In genomic region chr4:103213859-103214497, GRCm38 (mm10) we compare ENCODE assay signal across 8 mouse cellular contexts. TPM values are rescaled to one million over a fixed set of nuclear protein-coding genes. Genes with fewer than 3 reads are reported as not detected.
DNase-seq lines count a peak whose midpoint lies in the region; ATAC-seq and TF ChIP-seq lines count a peak whose summit lies in the region.

No protein-coding gene starts in this region.

- no peak for DNase-seq in heart, embryonic 10.5 days (ENCODE audit: low spot score)
- no peak for DNase-seq in heart, adult 8-10 months (ENCODE audit: low spot score)
- peak; percentile 67 for DNase-seq in CD4-positive helper T cell, adult 2 months (ENCODE audit: low read depth, low spot score)
- DNase-seq in cerebellum, postnatal 25 days: peak; percentile 39 to 40
- peak; percentile 23 to 31 for DNase-seq in heart, postnatal 10 days
- DNase-seq in gastrocnemius, postnatal 36 days: no peak

- H3K36me3 ChIP-seq in heart, embryonic 10.5 days: peaks cover 13% of the 10 kb centered on the region; the same call in 1 of the 2 replicates
- peaks cover 21% of the 10 kb centered on the region for H3K36me3 ChIP-seq in liver, embryonic 12.5 days
- H3K36me3 ChIP-seq in small intestine, adult 2 months (ENCODE audit: control insufficient read depth, insufficient read depth, low read length): peaks cover 13% of the 10 kb centered on the region

- no peaks in the 10 kb centered on the region for H3K9me3 ChIP-seq in heart, embryonic 10.5 days
- no peaks in the 10 kb centered on the region for H3K9me3 ChIP-seq in liver, embryonic 12.5 days (replicated peaks)

- H3K9ac ChIP-seq in liver, embryonic 12.5 days: peak overlapping the region; percentile 95

- no peak for TF ChIP-seq CTCF in small intestine, adult 2 months (IDR thresholded peaks at IDR 0.05; ENCODE audit: extremely low read depth, insufficient read length, insufficient replicate concordance, low read depth, low read length)

- peak; percentile 50 for ATAC-seq in liver, embryonic 12.5 days

- intact Hi-C loops in heart, postnatal 10 days (cut with DNase I): loop anchor here (2.0 to 10.0 kb wide), 5 partner anchors 35 to 719 kb away; partner anchors contain the start of genes Mier1 and Wdr78
- intact Hi-C loops in gastrocnemius, postnatal 36 days (cut with DNase I): no loop called here

- H3K4me2 ChIP-seq in liver, embryonic 12.5 days: peak overlapping the region; percentile 90

- peak overlapping the region; percentile 99 for H3K27ac ChIP-seq in heart, embryonic 10.5 days
- peak overlapping the region; percentile 93 for H3K27ac ChIP-seq in liver, embryonic 12.5 days
- H3K27ac ChIP-seq in small intestine, adult 2 months (ENCODE audit: insufficient read depth, low read depth, low read length): peak overlapping the region; percentile 63; the same call in 1 of the 2 replicates

- H3K27me3 ChIP-seq in heart, embryonic 10.5 days (ENCODE audit: insufficient read depth, poor library complexity, severe bottlenecking): no peaks in the 10 kb centered on the region
- H3K27me3 ChIP-seq in liver, embryonic 12.5 days (replicated peaks): no peaks in the 10 kb centered on the region
- H3K27me3 ChIP-seq in small intestine, adult 2 months (ENCODE audit: control insufficient read depth, insufficient read depth, low read length): no peaks in the 10 kb centered on the region

- H3K4me1 ChIP-seq in heart, embryonic 10.5 days: peaks cover 8% of the 10 kb centered on the region; the same call in 1 of the 2 replicates
- peaks cover 29% of the 10 kb centered on the region for H3K4me1 ChIP-seq in liver, embryonic 12.5 days
- H3K4me1 ChIP-seq in small intestine, adult 2 months (ENCODE audit: control insufficient read depth, insufficient read depth, insufficient read length, low read length): peaks cover 2% of the 10 kb centered on the region; the same call in 1 of the 2 replicates

- H3K4me3 ChIP-seq in heart, embryonic 10.5 days: peak overlapping the region; percentile 90
- peak overlapping the region; percentile 92 for H3K4me3 ChIP-seq in liver, embryonic 12.5 days
- peak overlapping the region; percentile 82 for H3K4me3 ChIP-seq in small intestine, adult 2 months (ENCODE audit: low read depth, low read length)

- 7% methylated on average over 30 of the region's 30 CpGs for WGBS in heart, embryonic 10.5 days
- WGBS in liver, embryonic 12.5 days (ENCODE audit: insufficient replicate concordance): 6% methylated on average over 30 of the region's 30 CpGs
- 3% methylated on average over 30 of the region's 30 CpGs for WGBS in small intestine, adult 2 months

- no peak for TF ChIP-seq POLR2A in small intestine, adult 2 months (IDR thresholded peaks at IDR 0.05; ENCODE audit: low read depth, low read length)

RNA-seq across cellular contexts. Expression of gene Slc35d1, which starts 1.0 kb away (rescaled TPM):
- polyA plus RNA-seq in heart, embryonic 10.5 days (2016; fragmentation: Nextera tagmentation; extraction: Ambion mirVana): 7.5 and 9.3 TPM in 2 replicates
- total RNA-seq in heart, adult 8-10 months (2022): 1 to 10 TPM; 6.6 to 9.8 (median 8.6) TPM
- 1 to 10 TPM; 6.9 to 10.0 TPM for total RNA-seq in heart, postnatal 10 days (2021)
- polyA plus RNA-seq in liver, embryonic 12.5 days (2016; fragmentation: Nextera tagmentation; extraction: Ambion mirVana): 11.1 and 12.7 TPM in 2 replicates
- 6.3 and 10.2 TPM in 2 replicates for polyA plus RNA-seq in small intestine, adult 2 months (2012; rRNA removed)
- total RNA-seq in gastrocnemius, postnatal 36 days (2021): 1 to 10 TPM; 4.4 to 4.7 TPM

Comparison
In these comparisons a context has a peak if more than half of its experiments do, and no peak if none do; other contexts are left out.
1. DNase-seq: peak in CD4-positive helper T cell, adult 2 months (single experiment), cerebellum, postnatal 25 days (2 of 2) and heart, postnatal 10 days (2 of 2); none in heart, embryonic 10.5 days (single experiment), heart, adult 8-10 months (single experiment) and gastrocnemius, postnatal 36 days (0 of 2).
2. Peak in every context shown above with its lines, with median percentiles within 50 percentile points of each other: H3K27ac ChIP-seq and H3K4me3 ChIP-seq.